Mouse (Mus musculus) spleen, adult 2 months (tissue): ENCODE measurements around the gene Eme2.
"Not testable (repeated sequence)": the region's sequence is repeated elsewhere in the genome, so short reads cannot be mapped to it uniquely, and the experiment has no call there.

ENCODE experiments used
- CTCF ChIP-seq: fragments of 200-500 bp; IDR thresholded peaks from 2 replicates; pipeline ENCODE4 v1.5.1; 2011; ENCODE audit warnings: mild to moderate bottlenecking, inconsistent platforms; ENCODE audit not compliant: insufficient read depth, insufficient read length, insufficient replicate concordance; ENCODE audit errors: extremely low read depth
- POLR2A ChIP-seq: fragments of 200-500 bp; IDR thresholded peaks from 2 replicates; pipeline ENCODE4 v1.6.1; 2011; ENCODE audit warnings: low read depth, low read length, inconsistent platforms

- TF ChIP-seq POLR2A, result not testable (repeated sequence)
- TF ChIP-seq CTCF, result peak; percentile 35; the same call in 1 of the 2 replicates
These were observed 47.6 kb upstream of the Eme2 start for GRCm38 (mm10) chr17:24942453-24942852.
